Mouse (Mus musculus) thymus, adult 2 months (tissue): ENCODE measurements around the gene Ddx41.

Source experiments
- CTCF ChIP-seq: fragments of 200-500 bp; IDR thresholded peaks from 2 replicates; pipeline ENCODE4 v1.5.1; 2012; ENCODE audit warnings: mild to moderate bottlenecking, control low read depth, low read length, moderate library complexity, borderline replicate concordance; ENCODE audit not compliant: control insufficient read depth, poor library complexity, insufficient read depth; ENCODE audit errors: extremely low read depth
- POLR2A ChIP-seq: fragments of 200-500 bp; IDR thresholded peaks from 2 replicates; pipeline ENCODE4 v1.6.1; 2012; ENCODE audit warnings: mild to moderate bottlenecking, low read length, control low read depth, moderate library complexity; ENCODE audit not compliant: control insufficient read depth, poor library complexity, insufficient read depth; ENCODE audit errors: extremely low read depth

- TF ChIP-seq POLR2A (no peak), CTCF (no peak)
These were observed 34.1 kb downstream of the Ddx41 start for GRCm38 (mm10) chr13:55502405-55502804.
